Mouse (Mus musculus) spleen, postnatal 4 days (tissue): ENCODE results near the gene Gm11037.

Experiments
- DNase-seq, 2 experiments: peaks; one replicate each; pipeline ENCODE4 v3.0.0; 2022; ENCODE audit warnings: low spot score in 2 of 2

Gm11037 gene

GRCm38 (mm10) chr2:131179246-131179886 is 46.1 kb downstream of the Gm11037 start:
- DNase-seq, result peak; percentile 57 to 83

- DNase-seq, result peak; percentile 84 to 93
Measured at GRCm38 (mm10) chr2:131179990-131180587, 46.8 kb downstream of the Gm11037 start, which contains the start of gene Cenpb. TSS of gene Cenpb (minus strand) at chr2:131180067.
